Mouse (Mus musculus): ENCODE measurements around the gene Utrn.

GRCm38 (mm10) chr10:12662035-12662434 lies 207.1 kb downstream of the Utrn start:
- TF ChIP-seq CTCF (IDR thresholded peaks at IDR 0.05; ENCODE audit: borderline replicate concordance, insufficient read depth, low read depth, low read length), result no peak
- TF ChIP-seq POLR2A (IDR thresholded peaks at IDR 0.05; ENCODE audit: borderline replicate concordance, insufficient read depth, low read length), result no peak
